Mouse (Mus musculus) kidney, postnatal 0 days (tissue): ENCODE results near the gene Igf2bp1. TPM values are rescaled to one million over a fixed set of nuclear protein-coding genes. Genes with fewer than 3 reads are reported as not detected.

ENCODE experiments used
- ATAC-seq: fragments of 200-750 bp; cut with Nextera tagmentation; replicated peaks from 2 replicates; pipeline ENCODE4 v1.8.0; 2017; ENCODE audit warnings: low read depth, moderate number of reproducible peaks, moderate TSS enrichment, moderate library complexity; ENCODE audit not compliant: low FRiP score
- DNase-seq: peaks from one replicate; pipeline ENCODE4 v3.0.0-alpha.2; 2016; ENCODE audit warnings: low spot score
- H3K27ac ChIP-seq: fragments of 300-500 bp; sonication (generic); 2 replicates; pipeline ENCODE4 v1.5.1; 2014; ENCODE audit warnings: mild to moderate bottlenecking
- H3K27me3 ChIP-seq: fragments of 300-500 bp; sonication (generic); 2 replicates; pipeline ENCODE4 v1.6.1; 2014; ENCODE audit warnings: low read length, mixed read lengths; ENCODE audit not compliant: insufficient read depth
- H3K36me3 ChIP-seq: fragments of 300-500 bp; sonication (generic); 2 replicates; pipeline ENCODE4 v1.6.1; 2014; ENCODE audit warnings: low read length, mixed read lengths; ENCODE audit not compliant: insufficient read depth
- H3K4me1 ChIP-seq: fragments of 300-500 bp; sonication (generic); replicated peaks from 2 replicates; pipeline ENCODE4 v1.6.1; 2014; ENCODE audit warnings: antibody characterized with exemption, low read length, mixed read lengths; ENCODE audit not compliant: insufficient read depth
- H3K4me2 ChIP-seq: fragments of 300-500 bp; sonication (generic); 2 replicates; pipeline ENCODE4 v1.6.1; 2014; ENCODE audit warnings: mild to moderate bottlenecking, low read length, moderate library complexity, mixed read lengths
- H3K4me3 ChIP-seq: fragments of 300-500 bp; sonication (generic); replicated peaks from 2 replicates; pipeline ENCODE4 v1.5.1; 2014; ENCODE audit warnings: low read depth, low read length
- H3K9ac ChIP-seq: fragments of 300-500 bp; sonication (generic); 2 replicates; pipeline ENCODE4 v1.6.1; 2014; ENCODE audit warnings: low read depth, low read length
- H3K9me3 ChIP-seq: fragments of 300-500 bp; sonication (generic); replicated peaks from 2 replicates; pipeline ENCODE4 v1.6.1; 2016; ENCODE audit warnings: low read length, inconsistent platforms, mixed read lengths
- CTCF ChIP-seq: IDR thresholded peaks from 2 replicates; pipeline ENCODE4 v1.5.1; 2016; ENCODE audit warnings: antibody characterized with exemption, low read depth, mild to moderate bottlenecking, moderate library complexity
- WGBS: fragments of 180-500 bp; shearing (Covaris S2); extraction: QIAGEN DNeasy Blood & Tissue Kit; methylation state at CpG from one replicate; pipeline ENCODE4 v1.1.7; 2014; 5-methylcytosine and 5-hydroxymethylcytosine counted together
- microRNA-seq: library from miRNA; unstranded; fragments of <30 nt; microRNA quantifications from one replicate; pipeline ENCODE4, GENCODE M21; 2016
- polyA plus RNA-seq: library from polyadenylated mRNA; unstranded; fragments of >200 nt; fragmentation: Nextera tagmentation; extraction: Ambion mirVana; gene quantifications from 2 replicates; pipeline ENCODE4 v1.2.1, GENCODE M21; 2015

The Igf2bp1 gene
- polyA plus RNA-seq, 1 experiment from 2014 or later: 14.9 TPM

GRCm38 (mm10) chr11:95915006-95915710 is 90.6 kb downstream of the Igf2bp1 start:
- no peak overlapping the region for H3K27ac ChIP-seq
- ATAC-seq: no peak
- H3K9ac ChIP-seq: no peak overlapping the region
- peak overlapping the region; percentile 15 for H3K4me3 ChIP-seq
- 1% methylated on average over 28 of the region's 28 CpGs for WGBS
- no peaks in the 10 kb centered on the region for H3K9me3 ChIP-seq
- H3K4me1 ChIP-seq: no peaks in the 10 kb centered on the region
- H3K36me3 ChIP-seq: no peaks in the 10 kb centered on the region
- TF ChIP-seq CTCF: no peak
- peaks cover 49% of the 10 kb centered on the region for H3K27me3 ChIP-seq
- peak overlapping the region; percentile 49 for H3K4me2 ChIP-seq
- no peak for DNase-seq

GRCm38 (mm10) chr11:95914571-95914991 is 91.2 kb downstream of the Igf2bp1 start, which contains the start of gene B4galnt2:
Gene B4galnt2 (minus strand): TSS chr11:95914891.
- no peak for ATAC-seq

GRCm38 (mm10) chr11:95913959-95914566 is 91.7 kb downstream of the Igf2bp1 start:
- no peaks in the 10 kb centered on the region for H3K9me3 ChIP-seq
- H3K27ac ChIP-seq: no peak overlapping the region
- ATAC-seq (no peak), DNase-seq (no peak)
- no peak overlapping the region for H3K9ac ChIP-seq
- H3K27me3 ChIP-seq: peaks cover 44% of the 10 kb centered on the region
- no peak for TF ChIP-seq CTCF
- WGBS: 1% methylated on average over 14 of the region's 14 CpGs
- H3K4me2 ChIP-seq: peak overlapping the region; percentile 49
- H3K4me3 ChIP-seq: peak overlapping the region; percentile 15
- no peaks in the 10 kb centered on the region for H3K4me1 ChIP-seq
- no peaks in the 10 kb centered on the region for H3K36me3 ChIP-seq

More at GRCm38 (mm10) chr11:95914571-95914991, 91.2 kb downstream of the Igf2bp1 start, which contains the start of gene B4galnt2:
- Histone ChIP-seq H3K9ac (no peak within 1 kb of the TSS), H3K27ac (no peak within 1 kb of the TSS), H3K4me1 (no peaks in the 10 kb centered on the region), H3K4me3 (peak within 1 kb of the TSS; percentile 15), H3K27me3 (peaks cover 44% of the 10 kb centered on the region), H3K4me2 (peak within 1 kb of the TSS; percentile 49), H3K36me3 (no peaks in the 10 kb centered on the region), H3K9me3 (no peaks in the 10 kb centered on the region)
- no peak for DNase-seq
- WGBS: 3% methylated on average over 35 of the region's 35 CpGs
- TF ChIP-seq CTCF: no peak

GRCm38 (mm10) chr11:95911579-95911978 is 94.2 kb downstream of the Igf2bp1 start:
- no peak overlapping the region for H3K4me3 ChIP-seq
- no peak overlapping the region for H3K4me2 ChIP-seq

GRCm38 (mm10) chr11:95907805-95908524 is 97.8 kb downstream of the Igf2bp1 start:
- ATAC-seq (no peak), DNase-seq (no peak)
- Histone ChIP-seq H3K4me3 (no peak overlapping the region), H3K27ac (no peak overlapping the region), H3K4me1 (no peaks in the 10 kb centered on the region), H3K9ac (no peak overlapping the region), H3K9me3 (no peaks in the 10 kb centered on the region), H3K27me3 (peaks cover 5% of the 10 kb centered on the region; the same call in 1 of the 2 replicates), H3K36me3 (no peaks in the 10 kb centered on the region), H3K4me2 (no peak overlapping the region)
- 82% methylated on average over 5 of the region's 5 CpGs for WGBS
- no peak for TF ChIP-seq CTCF

More at GRCm38 (mm10) chr11:95911579-95911978, 94.2 kb downstream of the Igf2bp1 start:
- ATAC-seq (no peak), DNase-seq (no peak)
- TF ChIP-seq CTCF: no peak
- Histone ChIP-seq H3K9ac (no peak overlapping the region), H3K27me3 (peaks cover 31% of the 10 kb centered on the region), H3K36me3 (no peaks in the 10 kb centered on the region), H3K4me1 (no peaks in the 10 kb centered on the region), H3K9me3 (no peaks in the 10 kb centered on the region), H3K27ac (no peak overlapping the region)
- 15% methylated on average over 6 of the region's 7 CpGs for WGBS

Small RNA genes within 50 kb of the gene (microRNA-seq; reads per million reads assigned to microRNA genes)
- gene Mir3063: not detected

Other genes with a start within 250 kb of the Igf2bp1 start
- gene Phospho1, start 181.4 kb downstream of the Igf2bp1 start, polyA plus RNA-seq: 0.17 TPM in 1 of 2 replicates, not detected in the other
- 32.6 and 32.9 TPM in 2 replicates for gene Gngt2, start 168.7 kb downstream of the Igf2bp1 start, polyA plus RNA-seq
- 10.5 and 13.1 TPM in 2 replicates for gene Abi3, start 163.5 kb downstream of the Igf2bp1 start, polyA plus RNA-seq
- gene B4galnt2, start 91.0 kb downstream of the Igf2bp1 start, polyA plus RNA-seq: 1.1 and 1.6 TPM in 2 replicates
- not detected in 2 replicates for gene Gip, start 18.6 kb upstream of the Igf2bp1 start, polyA plus RNA-seq
- gene Snf8, start 28.9 kb upstream of the Igf2bp1 start, polyA plus RNA-seq: 85.8 and 90.6 TPM in 2 replicates
- 31.7 and 33.2 TPM in 2 replicates for gene Ube2z, start 59.4 kb upstream of the Igf2bp1 start, polyA plus RNA-seq
- 1,356 and 1,385 TPM in 2 replicates for gene Atp5g1, start 69.7 kb upstream of the Igf2bp1 start, polyA plus RNA-seq
- gene Calcoco2, start 106.0 kb upstream of the Igf2bp1 start, polyA plus RNA-seq: not detected in 2 replicates
- 0.04 TPM in 1 of 2 replicates, not detected in the other for gene Ttll6, start 127.8 kb upstream of the Igf2bp1 start, polyA plus RNA-seq
- gene Hoxb13, start 188.4 kb upstream of the Igf2bp1 start, polyA plus RNA-seq: not detected in 2 replicates